Mouse (Mus musculus) G1E (cell line): ENCODE results near the gene Pou5f1.

Experiments
- CTCF ChIP-seq: IDR thresholded peaks from 2 replicates; pipeline ENCODE4 v1.5.1; 2012; ENCODE audit warnings: low read depth, low read length, inconsistent platforms, mixed read lengths
- GATA1 ChIP-seq: IDR thresholded peaks from 2 replicates; pipeline ENCODE4 v1.6.1; 2012; ENCODE audit warnings: borderline replicate concordance, low read length, inconsistent platforms, mixed read lengths
- GATA2 ChIP-seq: IDR thresholded peaks from 2 replicates; pipeline ENCODE4 v1.6.1; 2012; ENCODE audit warnings: low read depth, low read length, inconsistent platforms, borderline replicate concordance
- POLR2AphosphoS5 ChIP-seq: IDR thresholded peaks from 2 replicates; pipeline ENCODE4 v1.6.1; 2012; ENCODE audit warnings: low read depth, low read length, inconsistent platforms; ENCODE audit not compliant: insufficient replicate concordance
- TAL1 ChIP-seq: conservative IDR thresholded peaks from 2 replicates; pipeline ENCODE4 v1.6.1; 2012; ENCODE audit warnings: low read depth, low read length, inconsistent platforms, mixed read lengths

GRCm38 (mm10) chr17:35514756-35515155, 8.9 kb downstream of the Pou5f1 start:
- TF ChIP-seq CTCF = no peak
- TF ChIP-seq GATA1 = no peak
- no peak for TF ChIP-seq TAL1
- no peak for TF ChIP-seq GATA2
- TF ChIP-seq POLR2AphosphoS5 = no peak
